Mouse (Mus musculus): ENCODE measurements around the gene Actr3. TPM values are rescaled to one million over a fixed set of nuclear protein-coding genes. Genes with fewer than 3 reads are reported as not detected.

Actr3 gene
- polyA plus RNA-seq, 1 experiment: 45.9 TPM

- no peak for DNase-seq (ENCODE audit: low read depth)
Measured at GRCm38 (mm10) chr1:125351416-125352037, 84.0 kb downstream of the Actr3 start.

DNA sequence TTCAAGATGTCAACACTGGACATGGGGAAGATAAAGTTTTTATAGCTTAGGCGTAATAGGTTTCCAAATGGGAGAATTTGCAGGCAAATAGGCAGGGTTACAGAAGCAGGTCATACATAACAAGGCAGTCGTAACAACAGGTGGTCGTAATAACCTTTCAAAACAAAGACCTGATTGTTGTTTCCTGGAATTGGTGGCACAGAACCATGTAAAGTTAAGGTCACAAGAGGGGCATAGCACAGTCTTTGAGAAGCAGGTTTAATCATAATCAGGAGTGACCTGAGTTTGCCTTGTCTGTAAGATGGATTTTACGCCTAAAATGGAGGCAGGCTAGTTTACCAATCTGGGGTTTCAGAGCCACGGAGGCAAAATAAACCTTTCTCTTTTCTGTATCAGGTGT, 84.7 kb downstream of the Actr3 start:
- no peak for DNase-seq (ENCODE audit: low read depth)

GRCm38 (mm10) chr1:125345854-125346253, 89.7 kb downstream of the Actr3 start:
- DNase-seq (ENCODE audit: low read depth): no peak

DNA sequence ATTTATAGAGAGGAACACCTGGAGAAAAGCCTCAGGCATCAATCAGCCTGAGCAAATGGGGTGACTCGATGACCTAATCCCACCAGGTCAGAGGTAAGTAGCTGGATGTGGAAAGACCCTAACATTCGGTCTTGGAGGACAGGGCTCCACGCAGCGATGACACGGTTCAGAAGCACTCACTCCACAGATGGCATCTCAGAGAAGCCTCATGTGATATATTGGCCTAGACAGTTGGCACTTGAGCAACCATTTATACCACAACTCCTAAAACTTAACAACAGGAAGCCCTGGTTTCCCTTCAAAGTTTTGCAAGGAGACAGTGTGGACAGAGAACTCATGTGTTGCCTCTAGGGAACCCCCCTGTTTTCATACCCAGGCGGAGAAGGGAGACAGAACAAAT, 90.1 kb downstream of the Actr3 start:
- DNase-seq (ENCODE audit: low read depth): no peak

- no peak for DNase-seq (ENCODE audit: low read depth)
Measured at GRCm38 (mm10) chr1:125343105-125343504, 92.4 kb downstream of the Actr3 start.

Other genes with a start within 250 kb of the Actr3 start
- gene Slc35f5, start 124.9 kb upstream of the Actr3 start, polyA plus RNA-seq (2012; rRNA removed): 32.6 and 35.3 TPM in 2 replicates
- gene Gpr39, start 241.3 kb upstream of the Actr3 start, polyA plus RNA-seq (2012; rRNA removed): 8.7 and 9.1 TPM in 2 replicates

Measured in gonadal fat pad, adult 2 months (tissue).